Mouse (Mus musculus) CH12F3 (cell line): ENCODE data around the gene Myo1c.

Experiments used
- in situ Hi-C: fragments of 300-500 bp; cut with MboI; formaldehyde crosslinking; loops from 2 replicates; pipeline ENCODE4 v1.14.3; 2020; ENCODE audit warnings: low sequenced_read_pairs

Myo1c gene

GRCm38 (mm10) chr11:75650311-75650710 is at the start of gene Myo1c:
Gene Myo1c (plus strand): TSS chr11:75650504.
- in situ Hi-C loops: no loop called here

- in situ Hi-C loops: no loop called here
These were observed 45.5 kb upstream of the Myo1c start for GRCm38 (mm10) chr11:75604826-75605225.

- in situ Hi-C loops: no loop called here
These were observed 45.0 kb upstream of the Myo1c start for GRCm38 (mm10) chr11:75605318-75605717.

- in situ Hi-C loops: no loop called here
These were observed 41.5 kb upstream of the Myo1c start for GRCm38 (mm10) chr11:75608776-75609175.

GRCm38 (mm10) chr11:75610021-75610420 is 40.3 kb upstream of the Myo1c start:
- in situ Hi-C loops: no loop called here

GRCm38 (mm10) chr11:75614769-75615168 is 35.5 kb upstream of the Myo1c start:
- in situ Hi-C loops: no loop called here

- in situ Hi-C loops: no loop called here
These were observed 34.7 kb upstream of the Myo1c start for GRCm38 (mm10) chr11:75615556-75615955.

- in situ Hi-C loops: no loop called here
These were observed 31.2 kb upstream of the Myo1c start for GRCm38 (mm10) chr11:75619133-75619532.

- in situ Hi-C loops: no loop called here
These were observed 30.0 kb upstream of the Myo1c start for GRCm38 (mm10) chr11:75620136-75620780.

- in situ Hi-C loops: no loop called here
These were observed 28.9 kb upstream of the Myo1c start for GRCm38 (mm10) chr11:75621426-75621825.

GRCm38 (mm10) chr11:75622588-75623329 is 27.5 kb upstream of the Myo1c start:
- in situ Hi-C loops: no loop called here

GRCm38 (mm10) chr11:75624102-75624554 is 26.2 kb upstream of the Myo1c start:
- in situ Hi-C loops: no loop called here

- in situ Hi-C loops: no loop called here
These were observed 24.5 kb upstream of the Myo1c start for GRCm38 (mm10) chr11:75625820-75626219.

GRCm38 (mm10) chr11:75630098-75630497 is 20.2 kb upstream of the Myo1c start:
- in situ Hi-C loops: no loop called here

GRCm38 (mm10) chr11:75630645-75631229 is 19.6 kb upstream of the Myo1c start, which contains the start of gene Inpp5k:
Gene Inpp5k (plus strand): TSS chr11:75630988.
- in situ Hi-C loops: no loop called here

- in situ Hi-C loops: no loop called here
These were observed 18.6 kb upstream of the Myo1c start for GRCm38 (mm10) chr11:75631561-75632225.

- in situ Hi-C loops: no loop called here
These were observed 17.4 kb upstream of the Myo1c start for GRCm38 (mm10) chr11:75632921-75633320.

GRCm38 (mm10) chr11:75634801-75635200 is 15.5 kb upstream of the Myo1c start:
- in situ Hi-C loops: no loop called here

GRCm38 (mm10) chr11:75635315-75635714 is 15.0 kb upstream of the Myo1c start:
- in situ Hi-C loops: no loop called here

GRCm38 (mm10) chr11:75643323-75643722 is 7.0 kb upstream of the Myo1c start:
- in situ Hi-C loops: no loop called here

GRCm38 (mm10) chr11:75644684-75645083 is 5.6 kb upstream of the Myo1c start:
- in situ Hi-C loops: no loop called here
